Mouse (Mus musculus) megakaryocyte, embryonic 14.5 days (primary cell): ENCODE data around the gene Prr15l.

ENCODE experiments used
- FLI1 ChIP-seq: IDR thresholded peaks from 2 replicates; pipeline ENCODE4 v1.6.1; 2012; ENCODE audit warnings: low read length, inconsistent platforms, mixed read lengths
- GATA1 ChIP-seq: IDR thresholded peaks from 3 replicates; pipeline ENCODE4 v1.6.1; 2012; ENCODE audit warnings: mixed read lengths, low read length, inconsistent platforms, borderline replicate concordance

- no peak for TF ChIP-seq GATA1
- no peak for TF ChIP-seq FLI1
Observed at GRCm38 (mm10) chr11:96885901-96886340, 42.0 kb upstream of the Prr15l start.
